Mouse (Mus musculus) testis, adult 2 months (tissue): ENCODE results near the gene Ttll7.

Source experiments
- CTCF ChIP-seq: fragments of 200-500 bp; IDR thresholded peaks from 2 replicates; pipeline ENCODE4 v1.5.1; 2012; ENCODE audit warnings: low read depth, mild to moderate bottlenecking, inconsistent platforms, low read length, moderate library complexity; ENCODE audit not compliant: control insufficient read depth, insufficient read depth, insufficient replicate concordance
- POLR2A ChIP-seq: fragments of 200-500 bp; IDR thresholded peaks from 2 replicates; pipeline ENCODE4 v1.6.1; 2012; ENCODE audit warnings: low read depth, mild to moderate bottlenecking, inconsistent platforms, low read length, moderate library complexity; ENCODE audit not compliant: control insufficient read depth

GRCm38 (mm10) chr3:146813624-146814023 is 38.5 kb upstream of the Ttll7 start:
- TF ChIP-seq POLR2A (no peak), CTCF (no peak)
